ENCODE assay signal across 22 mouse cellular contexts in genomic region chr6:42358901-42359300, GRCm38 (mm10). TPM values are rescaled to one million over a fixed set of nuclear protein-coding genes. Genes with fewer than 3 reads are reported as not detected.
DNase-seq lines count a peak whose midpoint lies in the region; ATAC-seq and TF ChIP-seq lines count a peak whose summit lies in the region.
"Had no signal": no experiment of that assay in that cellular context is flagged by ENCODE, and none has a peak within 500 bp of the region (broad histone marks: within the 10 kb centered on the region; RNA-seq: fewer than 3 reads in every experiment).

No protein-coding gene starts in this region.

- H3K9ac ChIP-seq in heart, embryonic 14.5 days (ENCODE audit: low read length) = peak overlapping the region; percentile 28; the same call in 1 of the 2 replicates
- H3K9ac ChIP-seq in lung, embryonic 16.5 days (ENCODE audit: low read length) = no peak overlapping the region
- H3K9ac ChIP-seq in stomach, embryonic 16.5 days (ENCODE audit: low read length) = no peak overlapping the region

- no peak for DNase-seq in heart, postnatal 10 days
- DNase-seq in lung, postnatal 10 days = no peak
- DNase-seq in heart, postnatal 4 days = peak; percentile 30
- DNase-seq in layer of hippocampus, adult 2 months (ENCODE audit: low spot score in 2 of 2) = no peak
- DNase-seq: cerebellum, adult 11 months; cerebellum, postnatal 36 days; gastrocnemius, postnatal 25 days; kidney, adult 8-10 months; layer of hippocampus, postnatal 36 days; left cerebral cortex, postnatal 4 days; right cerebral cortex, adult 18-20 months; spleen, adult 18-20 months had no signal

- H3K4me3 ChIP-seq in heart, embryonic 14.5 days (ENCODE audit: control insufficient read depth in 1 of 2, insufficient read depth in 1 of 2, low read depth in 1 of 2, low read length in 2 of 2) = no peak overlapping the region
- no peak overlapping the region for H3K4me3 ChIP-seq in lung, embryonic 16.5 days (ENCODE audit: low read length)
- H3K4me3 ChIP-seq in stomach, embryonic 16.5 days (replicated peaks; ENCODE audit: low read length) = no peak overlapping the region
- no peak overlapping the region for H3K4me3 ChIP-seq in layer of hippocampus, adult 2 months
- H3K4me3 ChIP-seq: midbrain, embryonic 10.5 days had no signal

- peaks cover 75% of the 10 kb centered on the region for H3K36me3 ChIP-seq in heart, embryonic 14.5 days (ENCODE audit: control insufficient read depth, insufficient read depth, low read length)
- H3K36me3 ChIP-seq in lung, embryonic 16.5 days (ENCODE audit: control insufficient read depth, insufficient read depth, low read length) = peaks cover 45% of the 10 kb centered on the region
- H3K36me3 ChIP-seq in stomach, embryonic 16.5 days (ENCODE audit: control insufficient read depth, insufficient read depth, low read length) = peaks cover 39% of the 10 kb centered on the region

- no peak for TF ChIP-seq CTCF in layer of hippocampus, adult 2 months (conservative IDR thresholded peaks at IDR 0.05)

- H3K4me1 ChIP-seq in heart, embryonic 14.5 days (ENCODE audit: control insufficient read depth in 2 of 2, insufficient read depth in 2 of 2, low read length in 2 of 2) = peaks cover 48 to 72% of the 10 kb centered on the region in 2 experiments
- peaks cover 50% of the 10 kb centered on the region for H3K4me1 ChIP-seq in lung, embryonic 16.5 days (replicated peaks; ENCODE audit: control insufficient read depth, insufficient read depth, low read length)
- peaks cover 33% of the 10 kb centered on the region for H3K4me1 ChIP-seq in stomach, embryonic 16.5 days (ENCODE audit: control insufficient read depth, insufficient read depth, low read length)

- H3K4me2 ChIP-seq in heart, embryonic 14.5 days (ENCODE audit: low read length) = no peak overlapping the region
- no peak overlapping the region for H3K4me2 ChIP-seq in lung, embryonic 16.5 days (ENCODE audit: low read depth, low read length)
- H3K4me2 ChIP-seq in stomach, embryonic 16.5 days (ENCODE audit: low read depth, low read length) = no peak overlapping the region

- WGBS in heart, embryonic 14.5 days = 76% methylated on average over 12 of the region's 12 CpGs
- 71% methylated on average over 12 of the region's 12 CpGs for WGBS in lung, embryonic 16.5 days
- WGBS in stomach, embryonic 16.5 days = 89% methylated on average over 12 of the region's 12 CpGs

- no peaks in the 10 kb centered on the region for H3K9me3 ChIP-seq in heart, embryonic 14.5 days (ENCODE audit: control insufficient read depth, low read length)
- H3K9me3 ChIP-seq in lung, embryonic 16.5 days (ENCODE audit: control insufficient read depth, low read length) = no peaks in the 10 kb centered on the region
- no peaks in the 10 kb centered on the region for H3K9me3 ChIP-seq in stomach, embryonic 16.5 days (replicated peaks; ENCODE audit: control insufficient read depth, low read length)
- H3K9me3 ChIP-seq: midbrain, embryonic 10.5 days had no signal

- H3K27ac ChIP-seq in heart, embryonic 14.5 days (replicated peaks in 1 of 2; ENCODE audit: control insufficient read depth in 1 of 2, insufficient read depth in 1 of 2, low read depth in 2 of 2, low read length in 2 of 2) = peak overlapping the region; percentile 83 to 88
- H3K27ac ChIP-seq in lung, embryonic 16.5 days (ENCODE audit: low read length) = peak overlapping the region; percentile 48
- H3K27ac ChIP-seq in stomach, embryonic 16.5 days (ENCODE audit: low read length) = peak overlapping the region; percentile 47
- no peak overlapping the region for H3K27ac ChIP-seq in layer of hippocampus, adult 2 months
- H3K27ac ChIP-seq: midbrain, embryonic 10.5 days had no signal

- no peak for ATAC-seq in heart, embryonic 14.5 days (ENCODE audit: insufficient number of reproducible peaks, insufficient read depth, low FRiP score, low read depth)
- no peak for ATAC-seq in lung, embryonic 16.5 days (ENCODE audit: low read depth)
- ATAC-seq in stomach, embryonic 16.5 days (ENCODE audit: insufficient read depth, low FRiP score) = no peak
- ATAC-seq: hindbrain, embryonic 16.5 days had no signal

- intact Hi-C loops in heart, postnatal 10 days (cut with DNase I) = no loop called here

- no peaks in the 10 kb centered on the region for H3K27me3 ChIP-seq in heart, embryonic 14.5 days (ENCODE audit: control insufficient read depth, insufficient read depth, low read length)
- no peaks in the 10 kb centered on the region for H3K27me3 ChIP-seq in lung, embryonic 16.5 days (ENCODE audit: control insufficient read depth, insufficient read depth, low read depth, low read length)
- H3K27me3 ChIP-seq in stomach, embryonic 16.5 days (ENCODE audit: control insufficient read depth, insufficient read depth, low read length) = no peaks in the 10 kb centered on the region

RNA-seq across cellular contexts. Expression of gene Zyx, which starts 9.5 kb away (rescaled TPM):
- polyA plus RNA-seq in heart, embryonic 14.5 days (2014; fragmentation: Nextera tagmentation; extraction: Ambion mirVana) = 167 and 173 TPM in 2 replicates
- total RNA-seq in heart, postnatal 10 days (2021) = 100 to 1,000 TPM; 104 to 121 TPM
- polyA plus RNA-seq in lung, embryonic 16.5 days (2015; fragmentation: Nextera tagmentation; extraction: Ambion mirVana) = 188 and 203 TPM in 2 replicates
- 100 to 1,000 TPM; 161 to 166 TPM for total RNA-seq in heart, postnatal 4 days (2021)
- 99.0 and 107 TPM in 2 replicates for polyA plus RNA-seq in stomach, embryonic 16.5 days (2015; fragmentation: Nextera tagmentation; extraction: Ambion mirVana)
- 10 to 100 TPM; 44.3 to 44.5 TPM for total RNA-seq in layer of hippocampus, adult 2 months (2021)

RNA-seq across cellular contexts. Expression of gene Epha1, which starts 14.2 kb away (rescaled TPM):
- 0.96 and 1.1 TPM in 2 replicates for polyA plus RNA-seq in heart, embryonic 14.5 days (2014; fragmentation: Nextera tagmentation; extraction: Ambion mirVana)
- under 1 TPM; 0.60 to 0.72 TPM for total RNA-seq in heart, postnatal 10 days (2021)
- polyA plus RNA-seq in lung, embryonic 16.5 days (2015; fragmentation: Nextera tagmentation; extraction: Ambion mirVana) = 18.5 and 18.8 TPM in 2 replicates
- total RNA-seq in heart, postnatal 4 days (2021) = under 1 TPM; 0.52 to 0.70 TPM
- polyA plus RNA-seq in stomach, embryonic 16.5 days (2015; fragmentation: Nextera tagmentation; extraction: Ambion mirVana) = 25.5 and 31.3 TPM in 2 replicates
- total RNA-seq in layer of hippocampus, adult 2 months (2021) = not detected

RNA-seq across cellular contexts. Expression of gene Fam131b, which starts 34.5 kb away (rescaled TPM):
- 0.14 and 0.20 TPM in 2 replicates for polyA plus RNA-seq in heart, embryonic 14.5 days (2014; fragmentation: Nextera tagmentation; extraction: Ambion mirVana)
- 1 to 10 TPM; 1.2 to 1.6 TPM for total RNA-seq in heart, postnatal 10 days (2021)
- polyA plus RNA-seq in lung, embryonic 16.5 days (2015; fragmentation: Nextera tagmentation; extraction: Ambion mirVana) = 0.10 and 0.16 TPM in 2 replicates
- total RNA-seq in heart, postnatal 4 days (2021) = 1 to 10 TPM; 1.6 to 1.7 TPM
- polyA plus RNA-seq in stomach, embryonic 16.5 days (2015; fragmentation: Nextera tagmentation; extraction: Ambion mirVana) = 0.29 and 0.32 TPM in 2 replicates
- 10 to 100 TPM; 76.1 to 76.4 TPM for total RNA-seq in layer of hippocampus, adult 2 months (2021)
- total RNA-seq: neutrophil, adult 5-6 weeks had no signal
- polyA plus RNA-seq: liver, embryonic 16.5 days had no signal

RNA-seq across cellular contexts. Expression of gene Tas2r143, which starts 41.1 kb away (rescaled TPM):
- polyA plus RNA-seq in heart, embryonic 14.5 days (2014; fragmentation: Nextera tagmentation; extraction: Ambion mirVana) = not detected in 2 replicates
- total RNA-seq in heart, postnatal 10 days (2021) = not detected
- polyA plus RNA-seq in lung, embryonic 16.5 days (2015; fragmentation: Nextera tagmentation; extraction: Ambion mirVana) = not detected in 2 replicates
- under 1 TPM in 1 of 2 experiments, not detected in 1; 0.41 TPM for total RNA-seq in heart, postnatal 4 days (2021)
- not detected in 2 replicates for polyA plus RNA-seq in stomach, embryonic 16.5 days (2015; fragmentation: Nextera tagmentation; extraction: Ambion mirVana)
- not detected for total RNA-seq in layer of hippocampus, adult 2 months (2021)
- total RNA-seq: ES-E14; gastrocnemius, postnatal 25 days; left cerebral cortex, postnatal 4 days had no signal
- polyA plus RNA-seq: embryonic facial prominence, embryonic 11.5 days; hindbrain, embryonic 16.5 days; liver, embryonic 16.5 days; midbrain, embryonic 10.5 days had no signal

RNA-seq across cellular contexts. Expression of gene Tas2r135, which starts 46.3 kb away (rescaled TPM):
- not detected in 2 replicates for polyA plus RNA-seq in heart, embryonic 14.5 days (2014; fragmentation: Nextera tagmentation; extraction: Ambion mirVana)
- total RNA-seq in heart, postnatal 10 days (2021) = under 1 TPM; 0.25 to 0.31 TPM
- not detected in 2 replicates for polyA plus RNA-seq in lung, embryonic 16.5 days (2015; fragmentation: Nextera tagmentation; extraction: Ambion mirVana)
- under 1 TPM; 0.24 to 0.25 TPM for total RNA-seq in heart, postnatal 4 days (2021)
- not detected in 2 replicates for polyA plus RNA-seq in stomach, embryonic 16.5 days (2015; fragmentation: Nextera tagmentation; extraction: Ambion mirVana)
- total RNA-seq in layer of hippocampus, adult 2 months (2021) = not detected
- total RNA-seq: ES-E14; gastrocnemius, postnatal 25 days; layer of hippocampus, postnatal 36 days had no signal
- polyA plus RNA-seq: embryonic facial prominence, embryonic 11.5 days; hindbrain, embryonic 16.5 days; large intestine, adult 2 months; liver, embryonic 16.5 days; midbrain, embryonic 10.5 days had no signal

Comparison
In these comparisons a context has a peak if more than half of its experiments do, and no peak if none do; other contexts are left out.
1. RNA of gene Fam131b, which starts 34.5 kb away (total RNA-seq): 76.1 to 76.4 TPM in layer of hippocampus, adult 2 months; 1.6 to 1.7 TPM in heart, postnatal 4 days and 1.2 to 1.6 TPM in heart, postnatal 10 days; every median in the first group is over 10 times any median in the second.